Mouse (Mus musculus): Measurements from ENCODE around the gene Upf1. TPM values are rescaled to one million over a fixed set of nuclear protein-coding genes. Genes with fewer than 3 reads are reported as not detected.

The Upf1 gene
- total RNA-seq, 2 experiments from 2014 or later, result 61.8 to 66.1 TPM

GRCm38 (mm10) chr8:70329835-70330740 lies 23.0 kb downstream of the Upf1 start:
- DNase-seq (ENCODE audit: extremely low spot score in 1 of 2, low spot score in 1 of 2), result no peak

DNA sequence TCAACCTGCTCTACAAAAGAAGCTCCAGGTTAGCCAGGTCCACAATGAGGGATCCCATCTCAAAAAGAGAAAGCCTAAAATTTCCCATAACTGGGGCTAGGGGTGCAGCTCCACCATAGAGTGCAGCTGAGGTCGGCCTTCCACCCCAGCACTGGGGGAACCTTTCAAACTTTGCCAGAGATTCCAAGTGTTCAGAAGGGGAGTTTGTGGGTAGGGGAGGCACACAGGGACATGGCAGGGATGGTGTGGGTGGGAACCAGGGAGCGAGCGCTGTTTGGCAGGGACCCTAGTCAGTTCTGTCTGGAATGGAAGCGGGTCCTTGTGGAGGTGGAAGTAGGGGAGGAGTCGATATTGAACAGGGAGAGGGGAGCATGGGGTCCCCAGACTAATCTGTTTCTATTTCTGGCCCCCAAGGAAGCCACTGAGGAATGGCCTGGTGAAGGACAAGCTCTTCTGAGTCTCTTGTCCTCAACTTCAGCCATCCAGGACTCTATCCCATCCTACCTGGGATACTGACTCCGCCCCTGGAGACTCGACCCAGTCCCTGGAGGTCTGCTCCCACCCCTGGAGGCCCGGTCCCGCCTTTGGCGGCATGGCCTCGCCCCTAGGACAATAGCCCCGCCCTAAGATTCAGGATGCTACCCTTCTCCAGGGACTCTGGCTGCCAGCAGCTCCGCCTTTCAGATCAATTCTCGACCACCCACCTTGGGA lies 23.8 kb downstream of the Upf1 start, which contains the start of gene Gdf1:
Gdf1 (plus strand) TSS at position 694 of the 711 bp plus-strand sequence.
- DNase-seq (ENCODE audit: extremely low spot score in 1 of 2, low spot score in 1 of 2), result no peak

DNA sequence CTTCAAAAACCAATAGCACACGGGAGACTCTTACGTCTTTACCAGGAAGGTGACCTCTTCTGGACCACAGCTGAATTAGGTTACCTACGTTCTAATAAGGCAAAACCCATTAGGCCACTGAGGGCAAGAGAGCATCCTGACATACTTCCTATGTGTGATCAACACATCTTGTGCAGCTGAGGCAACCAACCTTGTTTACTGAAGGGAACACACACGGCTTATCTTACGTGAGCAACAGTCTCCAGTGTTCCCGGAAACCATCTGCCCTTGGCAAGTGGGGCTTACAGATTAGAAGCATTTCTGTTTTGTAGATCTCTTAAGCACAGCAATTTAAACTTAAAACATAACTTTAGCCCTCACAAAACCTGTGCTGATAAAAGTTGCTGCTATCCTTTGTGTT lies 25.6 kb downstream of the Upf1 start:
- DNase-seq (ENCODE audit: extremely low spot score in 1 of 2, low spot score in 1 of 2), result no peak

- DNase-seq (ENCODE audit: extremely low spot score in 1 of 2, low spot score in 1 of 2), result no peak
Measured at GRCm38 (mm10) chr8:70323716-70324115, 29.4 kb downstream of the Upf1 start.

GRCm38 (mm10) chr8:70317872-70318271 lies 35.2 kb downstream of the Upf1 start:
- DNase-seq (ENCODE audit: extremely low spot score in 1 of 2, low spot score in 1 of 2), result no peak

GRCm38 (mm10) chr8:70316511-70317504 lies 36.3 kb downstream of the Upf1 start:
- peak; percentile 64 to 67 for DNase-seq (ENCODE audit: extremely low spot score in 1 of 2, low spot score in 1 of 2)

- peak; percentile 73 to 77 for DNase-seq (ENCODE audit: extremely low spot score in 1 of 2, low spot score in 1 of 2)
Measured at GRCm38 (mm10) chr8:70315624-70316510, 37.2 kb downstream of the Upf1 start, which contains the start of gene Cers1. Gene Cers1 (plus strand): TSS chr8:70315775.

GRCm38 (mm10) chr8:70313399-70313798 lies 39.7 kb downstream of the Upf1 start:
- DNase-seq (ENCODE audit: extremely low spot score in 1 of 2, low spot score in 1 of 2), result no peak

DNA sequence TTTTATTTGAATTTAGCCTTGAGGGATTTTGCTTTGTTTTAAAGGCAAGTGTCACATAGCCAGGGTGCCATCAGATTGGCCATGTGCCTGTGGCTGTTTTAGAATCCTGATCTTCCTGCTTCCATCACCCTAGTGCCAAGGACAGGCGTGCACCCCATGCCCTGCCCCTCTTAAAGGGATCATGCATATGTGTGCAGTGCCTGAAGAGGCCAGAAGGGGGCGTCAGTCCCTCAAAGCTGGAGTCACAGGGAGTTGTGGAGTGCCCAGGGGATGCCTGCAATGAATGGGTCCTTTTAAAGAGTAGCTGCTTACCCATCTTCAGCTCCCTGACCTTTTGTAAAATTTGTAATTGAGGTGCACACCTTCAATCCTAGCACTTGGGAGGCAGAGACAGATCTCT lies 43.8 kb downstream of the Upf1 start:
- DNase-seq (ENCODE audit: extremely low spot score in 1 of 2, low spot score in 1 of 2), result peak in 1 of 2 experiments; percentile 50

DNA sequence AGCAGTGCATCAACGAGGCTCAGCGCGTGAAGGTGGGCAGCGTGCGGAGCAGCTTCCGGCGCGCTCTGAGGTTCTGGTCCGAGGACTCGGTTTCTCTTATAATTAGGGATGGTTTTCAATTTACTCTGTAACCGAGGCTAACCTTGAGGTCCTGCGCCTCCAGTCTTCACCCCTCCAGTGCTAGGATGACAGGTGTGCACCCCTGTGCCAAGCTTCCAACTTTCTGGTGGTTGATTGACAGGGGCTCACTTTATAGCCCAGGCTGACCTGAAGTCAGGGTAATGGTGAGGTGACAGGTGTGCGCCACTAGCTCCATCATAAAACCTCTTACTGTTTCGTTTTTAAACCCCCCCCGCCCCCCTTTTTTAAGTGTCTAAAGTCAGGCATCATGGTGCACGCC lies 50.2 kb downstream of the Upf1 start:
- DNase-seq (ENCODE audit: extremely low spot score in 1 of 2, low spot score in 1 of 2), result no peak

GRCm38 (mm10) chr8:70302358-70302890 lies 50.7 kb downstream of the Upf1 start, which contains the start of the genes Ddx49 and Cope:
Gene Ddx49 (minus strand): TSS chr8:70302489.
Gene Cope (plus strand): TSS chr8:70302518.
- DNase-seq (ENCODE audit: extremely low spot score in 1 of 2, low spot score in 1 of 2), result peak; percentile 95

DNA sequence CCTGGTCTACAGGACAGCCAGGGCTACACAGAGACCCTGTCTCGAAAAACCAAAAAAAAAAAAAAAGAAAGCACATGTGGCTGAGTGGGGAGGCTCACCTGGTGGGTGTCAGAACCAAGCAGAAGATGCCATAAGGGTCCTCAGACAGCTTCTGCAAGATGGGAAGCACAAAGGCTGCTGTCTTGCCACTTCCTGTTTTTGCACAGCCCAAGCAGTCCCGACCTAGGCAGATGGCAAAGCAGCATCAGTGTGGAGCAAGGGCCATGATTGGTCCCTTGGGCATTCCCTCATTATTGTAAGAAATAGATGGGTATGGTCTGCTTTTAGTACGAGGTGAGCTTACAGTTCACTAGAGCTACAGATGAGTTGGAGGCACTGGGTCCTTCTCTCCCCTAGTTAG lies 52.2 kb downstream of the Upf1 start:
- no peak for DNase-seq (ENCODE audit: extremely low spot score in 1 of 2, low spot score in 1 of 2)

DNA sequence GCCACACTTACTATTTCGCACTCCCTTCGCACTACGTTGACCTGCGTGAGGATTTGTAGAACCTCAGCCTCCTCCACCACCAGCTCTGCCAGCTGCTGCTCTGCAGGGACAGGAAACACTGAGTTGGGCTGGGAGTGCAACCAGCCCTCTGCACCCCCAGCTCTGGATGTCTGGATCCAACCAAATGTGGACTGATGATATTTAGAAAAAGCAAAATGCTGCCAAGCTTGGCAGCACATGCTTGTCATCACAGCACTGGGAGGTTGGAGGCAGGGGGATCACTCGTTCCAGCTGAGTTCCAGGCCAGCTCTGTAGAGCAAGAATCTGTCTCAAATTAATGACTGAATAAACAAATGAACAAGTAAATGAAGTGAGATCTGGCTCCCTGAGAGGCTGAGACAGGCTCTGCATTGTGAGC lies 59.1 kb downstream of the Upf1 start:
- DNase-seq (ENCODE audit: extremely low spot score in 1 of 2, low spot score in 1 of 2), result peak in 1 of 2 experiments; percentile 18

GRCm38 (mm10) chr8:70286737-70287136 lies 66.3 kb downstream of the Upf1 start:
- DNase-seq (ENCODE audit: extremely low spot score in 1 of 2, low spot score in 1 of 2), result no peak

DNA sequence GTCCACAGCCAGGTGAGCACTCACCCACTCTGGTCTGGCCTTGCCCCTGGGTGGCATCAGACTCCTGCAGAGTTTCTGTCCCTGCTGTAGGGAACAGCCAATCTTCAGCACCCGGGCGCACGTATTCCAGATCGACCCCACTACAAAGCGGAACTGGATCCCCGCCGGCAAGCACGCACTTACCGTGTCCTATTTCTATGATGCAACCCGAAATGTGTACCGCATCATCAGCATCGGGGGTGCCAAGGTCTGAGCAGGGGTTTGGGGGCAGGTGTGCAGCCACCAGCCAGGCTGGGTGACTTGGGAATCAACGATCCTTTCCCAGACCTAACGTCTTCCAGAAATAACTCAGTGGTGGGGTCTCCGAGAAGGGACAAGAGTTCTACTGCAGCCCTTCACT lies 67.8 kb downstream of the Upf1 start:
- DNase-seq (ENCODE audit: extremely low spot score in 1 of 2, low spot score in 1 of 2), result no peak

GRCm38 (mm10) chr8:70284421-70284820 lies 68.7 kb downstream of the Upf1 start:
- DNase-seq (ENCODE audit: extremely low spot score in 1 of 2, low spot score in 1 of 2), result no peak

DNA sequence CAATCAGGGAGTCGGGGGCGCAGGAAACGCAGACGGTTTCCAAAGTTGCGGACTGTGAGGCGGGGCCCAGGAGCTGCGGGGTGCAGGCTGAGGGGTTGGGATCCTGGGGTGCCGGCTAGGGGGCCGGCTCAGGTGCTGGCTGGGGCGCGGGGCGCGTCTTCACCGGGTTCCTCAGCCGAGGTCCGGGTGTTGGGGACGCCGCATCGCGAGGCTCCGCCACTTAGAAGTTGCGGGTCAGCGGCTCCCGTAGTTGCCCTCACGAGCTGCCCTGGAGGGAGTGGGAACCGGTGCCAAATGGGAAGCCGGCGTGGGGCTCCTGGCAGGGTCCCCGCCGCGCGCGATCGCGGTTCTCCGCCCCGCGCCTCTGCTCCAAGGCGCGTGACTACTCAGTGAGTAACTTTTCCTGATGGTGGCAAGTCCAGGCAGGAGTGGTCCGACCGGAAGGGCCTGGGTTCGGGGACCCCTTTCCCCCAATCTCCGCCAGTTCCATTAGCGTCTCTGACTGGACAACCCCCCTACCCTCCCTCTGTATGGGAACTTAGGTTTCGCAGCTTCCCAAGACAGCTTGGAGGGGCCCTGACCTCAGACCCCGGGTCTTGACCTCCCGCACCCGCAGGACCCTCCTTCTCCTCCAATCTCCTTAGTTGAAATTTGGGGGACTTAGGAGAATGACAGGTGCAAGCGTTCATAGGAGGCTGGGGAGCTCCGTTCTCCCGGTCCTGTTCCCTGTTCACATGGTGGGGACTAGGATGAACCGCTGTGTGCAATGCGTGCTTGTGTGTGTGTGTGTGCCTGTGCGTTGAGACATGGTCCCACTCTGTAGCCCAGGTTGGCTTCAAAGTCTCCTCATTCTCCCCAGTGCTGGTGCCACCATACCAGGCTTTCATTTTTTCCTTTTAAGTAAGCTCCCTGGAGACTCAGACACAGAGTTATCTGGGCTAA lies 69.7 kb downstream of the Upf1 start:
- DNase-seq (ENCODE audit: extremely low spot score in 1 of 2, low spot score in 1 of 2), result no peak

Data from layer of hippocampus, postnatal 25 days (tissue).